Mouse (Mus musculus) bone marrow macrophage, adult 2 months (primary cell): ENCODE data around the gene Kyat1. TPM values are rescaled to one million over a fixed set of nuclear protein-coding genes. Genes with fewer than 3 reads are reported as not detected.

Experiments used
- H3K27ac ChIP-seq: 2 replicates; pipeline ENCODE4 v1.5.1; 2012; ENCODE audit warnings: low read depth, low read length; ENCODE audit not compliant: insufficient read depth
- H3K4me1 ChIP-seq: 2 replicates; pipeline ENCODE4 v1.6.1; 2012; ENCODE audit warnings: low read length; ENCODE audit not compliant: control insufficient read depth, insufficient read depth
- H3K4me3 ChIP-seq: 2 replicates; pipeline ENCODE4 v1.5.1; 2012; ENCODE audit warnings: mild to moderate bottlenecking, low read length, moderate library complexity; ENCODE audit not compliant: insufficient read depth
- CTCF ChIP-seq: IDR thresholded peaks from 2 replicates; pipeline ENCODE4 v1.5.1; 2012; ENCODE audit warnings: low read depth, mild to moderate bottlenecking, low read length, moderate library complexity
- POLR2A ChIP-seq: IDR thresholded peaks from 2 replicates; pipeline ENCODE4 v1.6.1; 2012; ENCODE audit warnings: mild to moderate bottlenecking, low read depth, low read length, borderline replicate concordance
- polyA plus RNA-seq: library from polyadenylated mRNA; stranded (reverse); fragments of >200 nt; gene quantifications from 2 replicates; pipeline ENCODE4 v1.2.4, GENCODE M21; 2012; ENCODE audit not compliant: missing spikeins, insufficient read depth, insufficient read length

Gene Kyat1
- polyA plus RNA-seq, 1 experiment, result 3.9 TPM

DNA sequence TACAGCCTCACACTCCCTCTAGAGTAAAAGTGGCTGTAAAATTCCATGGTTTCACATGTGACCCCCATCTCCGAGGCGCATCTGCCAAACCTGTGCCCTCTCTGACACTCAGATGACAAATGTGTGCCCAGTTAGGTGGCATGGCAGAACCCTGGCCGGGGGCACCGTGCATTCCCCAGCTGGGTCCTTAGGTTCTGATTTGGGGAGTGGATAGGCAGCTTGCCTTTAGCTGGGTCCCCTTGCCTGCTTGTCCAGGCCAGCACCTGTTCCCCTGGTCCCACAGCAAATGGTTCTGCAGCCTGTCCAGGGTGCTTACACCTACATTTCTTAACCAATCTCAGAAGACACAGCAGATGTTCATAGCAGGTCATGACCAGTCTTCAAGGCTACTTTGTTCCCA lies 37.7 kb upstream of the Kyat1 start:
- H3K27ac ChIP-seq, result peak overlapping the region; percentile 61
- H3K4me3 ChIP-seq, result no peak overlapping the region
- TF ChIP-seq CTCF (no peak), POLR2A (no peak)
- peaks cover 40% of the 10 kb centered on the region for H3K4me1 ChIP-seq

DNA sequence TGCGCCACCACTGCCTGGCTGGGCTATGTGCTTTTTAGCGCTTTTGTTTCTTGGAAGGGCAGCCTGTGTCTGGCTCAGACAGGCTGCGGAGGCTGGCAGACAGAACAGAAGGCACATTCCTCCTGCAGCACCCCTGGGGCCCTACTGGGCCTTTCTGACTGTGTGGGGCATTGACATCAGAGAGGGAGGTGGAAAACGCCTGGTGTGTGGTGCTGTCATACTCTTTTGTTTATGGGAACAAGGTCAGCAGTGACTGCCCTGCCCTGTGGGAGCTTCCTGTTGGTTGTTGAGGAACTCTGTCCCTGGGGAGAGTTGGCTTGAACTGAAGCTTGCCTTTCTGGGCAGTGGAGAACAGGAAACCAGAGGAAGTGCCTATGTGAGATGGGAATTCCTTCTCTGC lies 36.9 kb upstream of the Kyat1 start:
- TF ChIP-seq POLR2A (no peak), CTCF (no peak)
- H3K4me3 ChIP-seq, result no peak overlapping the region
- H3K27ac ChIP-seq, result peak overlapping the region; percentile 61
- H3K4me1 ChIP-seq, result peaks cover 40% of the 10 kb centered on the region

DNA sequence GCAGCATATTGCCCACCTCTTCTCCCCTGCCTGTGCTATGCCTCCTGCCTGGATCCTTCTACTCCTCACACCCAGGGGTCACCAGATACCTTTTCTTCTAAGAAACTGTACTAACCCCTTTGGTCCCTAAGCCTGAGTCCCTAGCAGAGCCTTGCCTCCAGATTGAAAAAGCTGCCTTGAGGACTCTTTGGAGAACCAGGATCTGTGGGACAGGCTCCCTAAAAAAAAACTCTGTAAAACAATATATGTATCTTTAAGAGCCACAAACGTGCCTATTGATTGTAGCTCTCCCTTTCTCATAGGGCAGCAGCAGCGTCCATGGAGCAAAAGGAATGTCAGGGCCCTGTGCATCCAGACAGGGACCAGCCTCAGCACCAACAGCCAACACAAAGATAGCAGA lies 34.6 kb upstream of the Kyat1 start, which contains the start of gene Gm28035:
TSS of gene Gm28035 (plus strand) at position 301 of the 400 bp plus-strand sequence.
- Histone ChIP-seq H3K4me1 (peaks cover 25% of the 10 kb centered on the region), H3K4me3 (no peak within 1 kb of the TSS), H3K27ac (no peak within 1 kb of the TSS)
- TF ChIP-seq CTCF (no peak), POLR2A (no peak)

DNA sequence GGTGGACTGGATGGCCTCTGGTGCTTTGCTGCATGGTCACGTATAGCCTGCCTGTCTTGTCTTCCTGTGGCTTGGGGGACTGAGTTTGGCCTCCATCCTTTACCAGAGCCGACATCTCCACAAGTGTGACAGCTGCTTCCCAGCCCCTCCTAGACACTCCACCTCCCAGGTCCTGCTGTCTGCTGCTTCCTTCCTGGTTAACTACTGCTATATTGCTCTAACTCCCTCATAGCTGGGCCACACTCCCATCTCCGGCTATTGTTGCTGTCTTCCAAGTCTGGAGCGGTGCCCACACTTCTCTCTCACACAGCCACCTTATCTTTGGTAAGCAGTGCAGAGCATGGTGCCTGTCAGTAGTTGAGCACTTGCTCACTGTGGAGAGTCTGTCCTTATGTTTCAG lies 34.1 kb upstream of the Kyat1 start:
- TF ChIP-seq CTCF (no peak), POLR2A (no peak)
- H3K4me1 ChIP-seq, result peaks cover 25% of the 10 kb centered on the region
- no peak overlapping the region for H3K27ac ChIP-seq
- no peak overlapping the region for H3K4me3 ChIP-seq

DNA sequence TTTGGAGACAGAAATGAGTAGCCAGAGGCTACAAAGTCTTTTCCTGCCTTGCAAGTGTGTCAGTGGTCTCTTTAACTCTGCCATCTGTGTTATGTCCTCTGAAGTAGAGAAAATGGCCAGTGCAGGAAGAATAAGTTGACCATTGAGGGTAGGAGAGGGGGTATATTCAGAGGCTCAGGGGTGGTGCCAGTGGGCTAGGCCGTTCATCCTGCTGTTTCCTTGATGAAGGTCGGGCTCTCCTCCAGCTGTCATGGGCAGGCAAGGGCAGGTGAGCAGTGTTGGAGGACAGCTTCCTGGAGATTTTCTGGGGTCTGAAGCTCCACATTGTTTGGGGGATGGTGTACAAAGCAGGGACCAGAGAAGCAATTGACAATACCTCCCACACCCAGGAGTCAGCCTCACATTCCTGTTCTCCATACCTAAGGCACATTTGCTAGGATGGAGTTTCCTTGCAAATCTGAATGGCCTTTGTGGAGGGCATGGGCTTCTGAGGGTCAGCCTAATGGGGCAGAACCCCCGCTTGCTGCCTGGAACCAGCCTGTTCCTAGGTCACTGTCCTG lies 33.3 kb upstream of the Kyat1 start:
- Histone ChIP-seq H3K4me3 (peak overlapping the region; percentile 91), H3K4me1 (peaks cover 25% of the 10 kb centered on the region), H3K27ac (no peak overlapping the region)
- TF ChIP-seq CTCF, result no peak
- TF ChIP-seq POLR2A, result no peak

DNA sequence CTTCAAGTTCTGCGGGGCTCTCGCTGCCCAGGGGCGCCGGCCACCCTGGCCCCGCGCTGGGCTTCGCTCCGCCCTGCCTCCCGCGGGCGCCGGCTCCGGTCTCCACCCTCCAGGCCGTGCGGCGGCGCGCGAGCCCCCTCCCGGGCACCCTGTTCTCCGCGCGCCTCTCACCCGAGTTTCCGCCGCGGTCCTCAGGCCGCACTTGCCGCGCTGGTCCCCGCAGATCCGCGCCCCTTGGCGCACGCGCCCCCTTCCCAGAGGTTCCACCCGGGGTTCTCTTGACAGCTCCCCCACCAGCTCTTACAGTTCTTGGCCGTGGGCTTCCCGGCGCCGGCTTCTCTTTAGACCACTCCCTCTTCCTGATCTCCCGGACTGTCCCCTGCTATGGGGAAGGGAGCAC lies 32.2 kb upstream of the Kyat1 start:
- H3K4me1 ChIP-seq, result peaks cover 16% of the 10 kb centered on the region

DNA sequence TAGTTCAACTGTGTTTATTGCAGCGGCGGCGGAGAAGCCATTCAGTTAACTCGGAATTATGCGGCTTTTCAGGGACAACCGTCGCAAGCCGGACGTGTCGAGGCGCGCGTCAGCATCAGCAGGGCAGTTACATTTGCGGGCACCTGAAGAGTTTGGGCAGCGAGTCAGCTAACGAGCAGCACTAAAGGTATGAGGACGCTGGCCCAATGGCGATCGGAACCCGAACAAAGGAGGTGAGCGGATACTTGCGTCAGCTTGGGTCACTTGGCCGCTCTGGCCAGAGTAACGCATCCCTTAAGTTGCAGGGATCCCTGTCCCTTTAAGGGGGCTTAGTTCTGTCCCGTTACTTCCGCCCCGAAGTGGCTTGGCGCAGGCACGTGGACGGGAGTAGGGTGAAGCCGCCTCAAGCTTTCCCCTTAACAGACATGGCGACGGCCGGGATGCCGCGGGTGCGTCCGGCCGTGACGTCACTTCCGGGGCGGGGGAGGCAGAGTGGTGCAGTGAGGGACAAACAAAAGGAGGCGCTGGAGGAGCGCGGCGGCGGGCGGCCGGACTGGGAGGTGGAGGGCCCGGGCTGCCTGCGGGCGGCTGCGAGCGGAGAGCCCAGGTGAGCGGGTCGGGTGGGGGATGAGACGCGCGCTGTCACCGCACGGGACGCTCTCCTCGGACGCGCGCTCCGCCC lies 31.7 kb upstream of the Kyat1 start, which contains the start of gene Lrrc8a:
TSS of gene Lrrc8a (plus strand) at position 517 of the 682 bp plus-strand sequence.
- Histone ChIP-seq H3K4me3 (peak within 1 kb of the TSS; percentile 91), H3K27ac (peak within 1 kb of the TSS; percentile 49), H3K4me1 (peaks cover 13% of the 10 kb centered on the region)
- TF ChIP-seq POLR2A, result no peak

More for the DNA sequence above, 32.2 kb upstream of the Kyat1 start:
- TF ChIP-seq POLR2A, result no peak
- TF ChIP-seq CTCF, result peak; percentile 7; the same call in 1 of the 2 replicates
- Histone ChIP-seq H3K4me3 (peak overlapping the region; percentile 91), H3K27ac (peak overlapping the region; percentile 49)

DNA sequence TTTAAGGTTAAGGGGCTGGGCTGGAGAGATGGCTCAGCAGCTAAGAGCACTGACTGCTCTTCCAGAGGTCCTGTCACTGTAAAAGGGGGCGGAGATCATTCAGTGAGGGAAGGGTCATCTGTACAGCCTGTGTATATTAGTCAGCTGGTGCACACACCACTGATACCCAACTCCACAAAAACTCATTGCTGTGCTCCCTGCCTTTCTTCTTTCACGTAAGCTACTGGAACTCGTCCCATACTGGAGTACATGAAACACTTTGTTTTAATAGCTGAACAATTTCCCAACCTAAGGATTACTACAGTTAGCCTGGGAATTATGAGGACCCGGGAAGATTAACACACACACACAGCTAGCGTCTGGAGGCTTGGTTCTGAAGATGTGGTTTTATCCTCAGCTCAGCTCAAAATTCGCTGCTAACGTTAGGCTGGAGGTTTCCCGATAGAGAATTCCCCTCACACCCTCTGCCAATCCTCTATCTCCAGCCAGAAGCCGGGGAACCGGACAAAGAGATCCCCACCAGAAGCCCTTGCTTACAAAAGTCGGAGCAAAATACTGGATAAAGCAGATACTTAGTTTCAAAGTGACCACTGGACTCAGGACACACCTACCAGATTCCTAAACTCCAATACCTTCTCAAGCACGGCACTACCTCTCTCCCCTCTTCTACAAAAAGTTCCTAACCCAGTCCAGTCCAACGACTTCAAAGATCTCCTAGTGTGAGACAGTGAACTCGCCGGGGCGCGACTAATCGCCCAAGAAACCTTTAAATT lies 31.0 kb upstream of the Kyat1 start:
- Histone ChIP-seq H3K4me3 (peak overlapping the region; percentile 86), H3K27ac (peak overlapping the region; percentile 36), H3K4me1 (peaks cover 9% of the 10 kb centered on the region)
- TF ChIP-seq CTCF (no peak), POLR2A (no peak)

DNA sequence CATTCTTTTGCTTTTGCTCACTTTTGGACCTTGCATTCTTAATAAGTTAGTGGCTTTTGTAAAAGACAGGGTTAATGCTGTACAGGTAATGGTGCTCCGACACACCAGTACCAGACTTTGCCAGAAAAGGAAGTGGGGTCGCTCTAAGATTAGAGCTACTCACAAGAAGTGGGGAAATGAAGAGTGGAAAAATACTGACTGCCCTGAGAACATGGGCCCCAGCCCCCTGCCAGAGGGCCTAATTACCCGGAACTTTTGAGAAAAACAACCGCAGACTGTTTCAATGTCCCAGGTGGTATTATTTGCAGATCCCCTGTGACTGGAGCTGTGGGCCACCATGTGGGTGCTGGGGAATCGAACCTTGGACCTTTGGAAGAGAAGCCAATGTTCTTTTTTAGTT lies 29.9 kb upstream of the Kyat1 start:
- TF ChIP-seq CTCF (no peak), POLR2A (no peak)
- Histone ChIP-seq H3K4me1 (peaks cover 9% of the 10 kb centered on the region), H3K27ac (no peak overlapping the region), H3K4me3 (no peak overlapping the region)

DNA sequence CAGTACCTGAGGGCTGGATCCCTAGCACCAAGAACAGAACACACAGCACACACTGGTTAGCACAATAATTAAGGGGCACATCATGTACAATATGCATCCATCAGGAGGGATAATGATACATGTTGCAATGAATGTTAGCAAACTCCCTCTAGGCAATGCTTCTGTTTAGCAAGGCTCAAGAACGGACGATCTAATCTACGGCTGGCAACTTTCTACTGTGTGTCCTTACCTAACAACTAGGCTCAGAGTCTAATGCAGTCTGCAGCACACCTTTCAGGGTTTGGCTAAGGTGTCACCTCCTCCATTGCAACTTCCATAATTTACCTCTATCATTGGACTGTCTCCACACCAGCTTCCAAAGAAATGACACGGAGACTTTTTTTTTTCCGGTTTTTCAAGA lies 10.6 kb upstream of the Kyat1 start:
- TF ChIP-seq CTCF (no peak), POLR2A (no peak)
- H3K4me1 ChIP-seq, result peaks cover 24% of the 10 kb centered on the region

More for the DNA sequence above, 10.6 kb upstream of the Kyat1 start:
- Histone ChIP-seq H3K27ac (no peak overlapping the region), H3K4me3 (no peak overlapping the region)
